Mouse (Mus musculus) induced T-regulatory cell, adult 2 months (primary cell): ENCODE results near the gene Phlda3.

ENCODE experiments used
- DNase-seq: peaks from one replicate; pipeline ENCODE4 v3.0.0-alpha.2; 2012; ENCODE audit warnings: low read depth

Phlda3 gene

GRCm38 (mm10) chr1:135759685-135760084 lies 6.2 kb upstream of the Phlda3 start:
- no peak for DNase-seq

GRCm38 (mm10) chr1:135760216-135760615 lies 5.7 kb upstream of the Phlda3 start:
- no peak for DNase-seq

- no peak for DNase-seq
Observed at GRCm38 (mm10) chr1:135761728-135762127, 4.2 kb upstream of the Phlda3 start.

GRCm38 (mm10) chr1:135763503-135764205 lies 2.3 kb upstream of the Phlda3 start:
- no peak for DNase-seq

GRCm38 (mm10) chr1:135764206-135764528 lies 1.8 kb upstream of the Phlda3 start:
- DNase-seq, result no peak

- no peak for DNase-seq
Observed at GRCm38 (mm10) chr1:135766592-135767306, 830 bp downstream of the Phlda3 start.

GRCm38 (mm10) chr1:135767324-135767890 lies 1.5 kb downstream of the Phlda3 start:
- no peak for DNase-seq

- DNase-seq, result no peak
Observed at GRCm38 (mm10) chr1:135768400-135768799, 2.5 kb downstream of the Phlda3 start.

- DNase-seq, result no peak
Observed at GRCm38 (mm10) chr1:135770237-135770636, 4.3 kb downstream of the Phlda3 start.

GRCm38 (mm10) chr1:135770896-135771572 lies 5.1 kb downstream of the Phlda3 start:
- DNase-seq, result no peak

- DNase-seq, result no peak
Observed at GRCm38 (mm10) chr1:135771573-135771970, 5.7 kb downstream of the Phlda3 start.

- DNase-seq, result no peak
Observed at GRCm38 (mm10) chr1:135776596-135776995, 10.7 kb downstream of the Phlda3 start.

- no peak for DNase-seq
Observed at GRCm38 (mm10) chr1:135777046-135777445, 11.1 kb downstream of the Phlda3 start.

GRCm38 (mm10) chr1:135778780-135779535 lies 13.0 kb downstream of the Phlda3 start, which contains the start of gene Tnni1:
Gene Tnni1, plus strand, starts transcription at chr1:135779434.
- DNase-seq, result no peak

GRCm38 (mm10) chr1:135780649-135781048 lies 14.7 kb downstream of the Phlda3 start:
- no peak for DNase-seq

GRCm38 (mm10) chr1:135781220-135781619 lies 15.3 kb downstream of the Phlda3 start:
- peak; percentile 80 for DNase-seq

GRCm38 (mm10) chr1:135782816-135783215 lies 16.9 kb downstream of the Phlda3 start:
- DNase-seq, result no peak

- peak; percentile 89 for DNase-seq
Observed at GRCm38 (mm10) chr1:135787799-135788198, 21.9 kb downstream of the Phlda3 start.

GRCm38 (mm10) chr1:135788708-135789107 lies 22.8 kb downstream of the Phlda3 start:
- DNase-seq, result peak; percentile 67

GRCm38 (mm10) chr1:135789815-135790214 lies 23.9 kb downstream of the Phlda3 start:
- peak; percentile 89 for DNase-seq

GRCm38 (mm10) chr1:135792143-135792939 lies 26.4 kb downstream of the Phlda3 start:
- no peak for DNase-seq
